Mouse (Mus musculus): ENCODE results near the gene Map2k3.

GRCm38 (mm10) chr11:60975097-60975496 lies 43.3 kb downstream of the Map2k3 start:
- TF ChIP-seq POLR2A (IDR thresholded peaks at IDR 0.05; ENCODE audit: low read depth, low read length) (no peak), CTCF (conservative IDR thresholded peaks at IDR 0.05; ENCODE audit: insufficient read depth, insufficient read length, low read depth, low read length) (no peak)

Measured in kidney, adult 2 months (tissue).